Mouse (Mus musculus): ENCODE results near the gene Gse1. TPM values are rescaled to one million over a fixed set of nuclear protein-coding genes. Genes with fewer than 3 reads are reported as not detected.
A peak's percentile ranks its signal among the peaks of the same experiment; 100 is the strongest.

Gene Gse1
- polyA plus RNA-seq, 1 experiment = 70.4 TPM

DNA sequence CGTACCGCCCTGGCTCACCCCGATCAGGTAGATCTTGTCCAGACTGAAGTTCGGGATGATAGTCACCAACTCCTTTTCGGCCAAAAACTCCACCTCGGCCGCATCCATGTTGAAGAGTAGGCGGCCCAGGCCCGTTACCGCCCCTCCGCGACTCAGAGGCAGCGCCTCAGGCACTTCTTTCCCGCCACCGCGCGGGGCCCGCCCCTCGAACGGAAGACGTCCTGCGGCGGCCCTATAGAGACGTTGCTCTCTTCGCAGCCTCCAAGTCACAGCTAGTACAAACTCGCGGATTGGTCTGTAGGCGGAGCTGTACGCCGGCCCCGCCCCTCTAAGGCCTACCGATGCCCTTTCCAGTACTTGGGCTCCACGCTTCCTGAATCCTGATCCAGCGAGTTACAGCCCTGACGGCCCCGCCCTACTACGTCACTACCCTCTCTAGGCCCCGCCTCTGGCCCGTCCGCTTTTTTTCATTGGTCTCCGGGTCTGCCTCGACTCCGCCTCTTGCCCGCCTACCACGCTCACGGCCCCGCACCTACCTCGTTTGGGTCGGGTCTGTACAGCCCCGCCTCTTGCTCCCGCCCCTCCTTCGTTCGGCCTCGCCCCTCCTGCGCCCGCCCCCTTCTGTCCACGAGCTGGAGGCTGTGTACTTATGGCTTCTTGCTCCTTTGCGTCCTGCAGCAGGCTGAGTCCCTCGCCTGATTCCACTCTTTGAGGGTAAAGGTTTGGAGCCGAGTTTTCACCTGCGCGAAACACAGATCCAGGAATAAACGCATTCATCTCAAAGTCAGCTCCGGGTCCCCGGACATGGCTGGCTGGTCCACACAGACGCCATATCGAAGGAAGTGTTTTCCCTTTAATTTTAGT, 360.9 kb downstream of the Gse1 start, which contains the start of gene Gins2:
Gins2 (minus strand) TSS at position 397 of the 864 bp plus-strand sequence.
- peak; percentile 100 for DNase-seq (ENCODE audit: low read depth)
- no peak for TF ChIP-seq POLR2A (IDR thresholded peaks at IDR 0.05; ENCODE audit: borderline replicate concordance, extremely low read depth, insufficient read depth, insufficient read length, poor library complexity, severe bottlenecking)
- TF ChIP-seq CTCF (IDR thresholded peaks at IDR 0.05; ENCODE audit: borderline replicate concordance, extremely low read depth, insufficient read depth, insufficient read length) = no peak

DNA sequence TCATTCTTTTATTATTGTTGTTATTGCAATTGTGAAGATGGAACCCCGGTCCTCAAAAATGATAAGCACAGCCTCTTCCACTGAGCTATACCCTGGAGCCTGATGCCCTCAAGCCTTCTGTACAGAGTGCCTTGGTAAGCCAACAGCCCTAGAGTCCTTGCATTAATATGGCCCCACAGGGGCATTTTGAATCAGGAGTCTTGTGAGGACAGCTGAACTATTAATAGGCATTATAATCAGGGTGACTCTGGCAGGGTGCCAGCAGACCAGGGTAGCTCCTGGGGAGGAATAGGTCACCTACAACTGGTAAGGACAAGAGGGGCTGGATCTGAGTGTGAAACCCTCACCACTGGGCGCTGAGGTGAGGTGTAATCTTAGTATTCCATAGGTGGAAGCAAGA, 361.7 kb downstream of the Gse1 start:
- TF ChIP-seq POLR2A (IDR thresholded peaks at IDR 0.05; ENCODE audit: borderline replicate concordance, extremely low read depth, insufficient read depth, insufficient read length, poor library complexity, severe bottlenecking) (no peak), CTCF (IDR thresholded peaks at IDR 0.05; ENCODE audit: borderline replicate concordance, extremely low read depth, insufficient read depth, insufficient read length) (no peak)
- DNase-seq (ENCODE audit: low read depth) = no peak

DNA sequence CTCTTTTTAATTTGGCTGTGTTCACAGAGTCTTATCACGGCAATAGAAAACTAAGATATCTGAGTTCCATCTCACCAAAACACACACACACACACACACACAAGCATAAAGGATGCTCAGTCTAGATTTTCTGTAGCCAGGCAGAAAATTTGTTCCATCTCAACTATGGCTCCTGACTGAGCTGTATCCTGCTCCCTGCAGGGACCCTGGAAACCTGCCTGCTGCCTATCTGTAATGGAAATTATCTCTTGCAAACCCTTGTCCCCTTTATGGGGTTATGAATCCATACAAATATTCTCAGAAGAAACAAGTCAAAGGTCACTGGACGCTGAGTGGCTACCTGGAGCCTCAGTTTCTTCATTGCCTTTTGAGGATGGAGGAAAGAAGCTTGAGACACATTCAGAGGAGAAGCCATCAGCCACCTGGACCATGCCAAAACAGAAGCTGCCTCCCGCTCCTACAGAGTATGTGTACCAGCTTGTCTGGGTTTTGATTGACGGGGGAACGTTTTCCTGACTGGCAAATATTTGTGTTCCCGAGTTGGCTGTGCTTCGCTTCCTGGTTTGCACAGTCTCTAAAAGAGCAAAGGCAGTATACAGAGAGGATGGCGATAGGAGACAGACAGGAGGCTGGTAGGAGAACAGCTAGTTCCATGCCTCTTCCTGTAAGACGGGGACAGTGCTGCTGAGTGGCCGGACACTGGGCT, 363.5 kb downstream of the Gse1 start:
- peak; percentile 80 for DNase-seq (ENCODE audit: low read depth)
- TF ChIP-seq CTCF (IDR thresholded peaks at IDR 0.05; ENCODE audit: borderline replicate concordance, extremely low read depth, insufficient read depth, insufficient read length) (no peak), POLR2A (IDR thresholded peaks at IDR 0.05; ENCODE audit: borderline replicate concordance, extremely low read depth, insufficient read depth, insufficient read length, poor library complexity, severe bottlenecking) (no peak)

DNA sequence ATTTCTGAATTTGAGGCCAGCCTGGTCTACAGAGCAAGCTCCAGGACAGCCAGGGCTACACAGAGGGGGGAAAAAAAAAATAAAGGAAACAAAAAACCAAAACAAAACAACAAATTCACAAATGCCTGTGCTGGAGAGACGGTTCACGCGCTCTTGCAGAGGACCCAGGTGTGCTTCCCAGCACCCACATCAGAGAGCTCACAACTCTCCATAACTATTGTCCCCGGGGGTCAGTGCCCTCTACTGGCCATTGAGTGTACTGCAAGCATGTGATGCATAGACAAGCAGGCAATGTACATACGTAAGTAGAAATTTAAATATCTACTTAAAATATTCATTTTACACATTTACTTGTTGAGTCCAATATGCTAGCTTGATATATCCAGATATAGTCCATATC, 366.3 kb downstream of the Gse1 start:
- DNase-seq (ENCODE audit: low read depth) = no peak
- TF ChIP-seq POLR2A (IDR thresholded peaks at IDR 0.05; ENCODE audit: borderline replicate concordance, extremely low read depth, insufficient read depth, insufficient read length, poor library complexity, severe bottlenecking) (no peak), CTCF (IDR thresholded peaks at IDR 0.05; ENCODE audit: borderline replicate concordance, extremely low read depth, insufficient read depth, insufficient read length) (peak; percentile 59)

DNA sequence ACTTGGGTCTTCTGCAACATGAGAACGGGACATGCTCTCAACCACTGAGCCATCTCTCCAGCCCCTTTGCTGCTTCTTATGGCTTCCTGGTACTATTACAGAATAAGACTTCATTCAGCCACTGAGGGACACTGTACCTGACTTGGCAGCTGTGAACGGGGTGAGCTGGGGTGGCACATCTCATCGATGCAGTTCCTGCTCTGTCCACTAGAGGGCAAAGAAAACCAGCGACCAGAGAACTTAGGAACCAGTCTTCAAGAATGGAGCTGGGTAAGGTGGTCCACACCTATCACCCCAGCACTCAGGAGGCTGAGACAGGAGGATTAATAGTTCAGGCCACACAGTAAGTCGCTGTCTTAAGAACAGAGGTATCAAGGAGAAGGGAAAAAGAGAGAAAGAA, 367.7 kb downstream of the Gse1 start:
- peak; percentile 87 for TF ChIP-seq CTCF (IDR thresholded peaks at IDR 0.05; ENCODE audit: borderline replicate concordance, extremely low read depth, insufficient read depth, insufficient read length)
- TF ChIP-seq POLR2A (IDR thresholded peaks at IDR 0.05; ENCODE audit: borderline replicate concordance, extremely low read depth, insufficient read depth, insufficient read length, poor library complexity, severe bottlenecking) = no peak

DNA sequence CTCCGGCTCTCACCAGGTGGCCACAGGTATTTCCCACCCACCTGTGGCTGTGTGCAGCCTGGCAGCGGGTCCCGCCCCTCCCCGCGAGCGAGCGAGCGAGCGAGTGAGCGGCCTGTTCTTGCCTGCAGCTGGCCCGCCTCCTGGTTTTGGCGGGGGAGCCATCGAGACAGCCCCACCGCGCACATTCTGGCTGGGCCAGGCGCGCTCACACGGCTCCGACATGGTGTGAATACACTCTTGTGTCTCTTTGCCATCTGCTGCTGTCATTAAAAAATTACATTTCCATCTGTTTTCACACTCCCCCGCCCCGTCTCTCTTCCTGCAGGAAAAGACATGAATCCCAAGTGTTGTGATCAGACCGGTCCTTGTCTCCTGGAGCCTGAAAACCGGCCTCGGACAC, 370.3 kb downstream of the Gse1 start:
- TF ChIP-seq POLR2A (IDR thresholded peaks at IDR 0.05; ENCODE audit: borderline replicate concordance, extremely low read depth, insufficient read depth, insufficient read length, poor library complexity, severe bottlenecking) = no peak
- TF ChIP-seq CTCF (IDR thresholded peaks at IDR 0.05; ENCODE audit: borderline replicate concordance, extremely low read depth, insufficient read depth, insufficient read length) = no peak
- DNase-seq (ENCODE audit: low read depth) = peak; percentile 94

More for the DNA sequence above, 367.7 kb downstream of the Gse1 start:
- peak; percentile 65 for DNase-seq (ENCODE audit: low read depth)

DNA sequence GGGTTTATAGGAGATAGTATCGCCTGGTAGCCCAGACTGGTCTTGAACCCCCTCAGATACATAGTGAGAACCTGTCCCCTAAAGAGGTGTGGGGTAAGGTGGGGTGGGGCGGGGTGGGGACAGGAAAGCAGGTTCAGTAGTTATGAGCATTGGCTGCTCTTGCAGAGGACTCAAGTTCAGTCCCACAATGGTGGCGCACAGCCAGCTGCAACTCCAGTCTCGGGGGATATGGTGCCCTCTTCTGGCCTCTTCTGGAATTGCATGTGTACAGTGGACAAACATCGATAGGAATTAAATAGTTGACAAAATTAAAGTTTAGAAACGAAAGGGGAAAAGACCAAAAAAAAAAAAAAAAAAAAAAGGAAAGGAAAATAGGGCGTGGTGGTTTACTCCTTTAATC, 371.2 kb downstream of the Gse1 start:
- DNase-seq (ENCODE audit: low read depth) = peak; percentile 83
- TF ChIP-seq CTCF (IDR thresholded peaks at IDR 0.05; ENCODE audit: borderline replicate concordance, extremely low read depth, insufficient read depth, insufficient read length) (peak; percentile 74), POLR2A (IDR thresholded peaks at IDR 0.05; ENCODE audit: borderline replicate concordance, extremely low read depth, insufficient read depth, insufficient read length, poor library complexity, severe bottlenecking) (no peak)

DNA sequence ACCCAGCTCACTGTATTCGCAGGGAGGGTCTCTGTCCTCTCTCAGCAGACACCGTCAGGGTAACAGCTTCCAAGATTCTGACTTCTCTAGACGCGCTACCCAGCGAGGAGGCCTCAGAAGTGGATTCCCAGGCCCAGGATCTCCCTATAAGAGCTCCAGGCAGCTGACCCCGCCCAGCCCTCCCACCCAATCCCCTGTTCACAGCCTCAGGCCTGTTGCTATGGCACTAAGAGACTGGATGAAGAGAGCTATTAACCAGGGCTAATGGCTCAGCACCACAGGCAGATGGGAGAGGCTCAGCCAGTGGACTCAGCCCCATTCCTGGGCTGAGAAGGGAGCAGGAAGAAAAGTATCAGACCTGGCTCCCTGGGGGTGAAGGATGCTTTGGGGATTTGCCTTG, 374.4 kb downstream of the Gse1 start:
- DNase-seq (ENCODE audit: low read depth) = peak; percentile 79
- TF ChIP-seq POLR2A (IDR thresholded peaks at IDR 0.05; ENCODE audit: borderline replicate concordance, extremely low read depth, insufficient read depth, insufficient read length, poor library complexity, severe bottlenecking) (no peak), CTCF (IDR thresholded peaks at IDR 0.05; ENCODE audit: borderline replicate concordance, extremely low read depth, insufficient read depth, insufficient read length) (no peak)

DNA sequence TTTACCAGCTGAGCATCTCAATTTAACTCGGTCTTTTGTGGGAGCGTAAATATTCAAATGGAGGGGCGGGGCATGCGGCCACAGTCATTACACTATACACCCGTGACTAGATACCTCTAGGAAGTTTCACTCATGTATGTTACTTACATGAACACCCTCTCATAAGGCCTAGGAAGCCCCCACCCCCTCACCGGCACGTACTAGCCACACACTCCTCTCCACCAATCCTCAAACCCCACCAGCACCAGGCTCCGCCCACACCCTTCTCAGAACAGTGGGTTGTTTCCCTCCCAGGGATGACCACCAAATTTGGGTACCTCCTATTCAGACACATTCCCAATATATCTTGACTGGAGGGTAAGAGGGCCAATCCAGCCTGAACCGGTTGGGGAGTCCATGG, 379.2 kb downstream of the Gse1 start:
- TF ChIP-seq CTCF (IDR thresholded peaks at IDR 0.05; ENCODE audit: borderline replicate concordance, extremely low read depth, insufficient read depth, insufficient read length) (no peak), POLR2A (IDR thresholded peaks at IDR 0.05; ENCODE audit: borderline replicate concordance, extremely low read depth, insufficient read depth, insufficient read length, poor library complexity, severe bottlenecking) (no peak)
- no peak for DNase-seq (ENCODE audit: low read depth)

DNA sequence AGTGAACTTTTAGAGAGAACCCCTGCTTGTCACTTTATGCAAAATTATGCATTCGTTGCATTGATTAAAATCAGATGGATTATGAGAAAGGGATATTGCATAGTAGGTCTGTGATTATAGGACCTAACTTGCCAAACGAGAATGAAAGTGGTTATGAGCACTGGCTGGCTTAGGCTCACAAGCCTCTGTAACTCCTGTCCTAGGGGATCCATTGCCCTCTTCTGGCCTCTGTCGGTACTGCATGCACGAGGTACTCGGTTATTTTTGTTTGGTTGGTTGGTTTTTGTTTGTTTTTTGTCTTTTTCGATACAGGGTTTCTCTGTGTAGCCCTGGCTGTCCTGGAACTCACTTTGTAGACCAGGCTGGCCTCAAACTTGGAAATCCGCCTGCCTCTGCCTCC, 379.6 kb downstream of the Gse1 start:
- peak; percentile 83 for DNase-seq (ENCODE audit: low read depth)
- TF ChIP-seq CTCF (IDR thresholded peaks at IDR 0.05; ENCODE audit: borderline replicate concordance, extremely low read depth, insufficient read depth, insufficient read length) (peak; percentile 82; the same call in 1 of the 2 replicates), POLR2A (IDR thresholded peaks at IDR 0.05; ENCODE audit: borderline replicate concordance, extremely low read depth, insufficient read depth, insufficient read length, poor library complexity, severe bottlenecking) (no peak)

DNA sequence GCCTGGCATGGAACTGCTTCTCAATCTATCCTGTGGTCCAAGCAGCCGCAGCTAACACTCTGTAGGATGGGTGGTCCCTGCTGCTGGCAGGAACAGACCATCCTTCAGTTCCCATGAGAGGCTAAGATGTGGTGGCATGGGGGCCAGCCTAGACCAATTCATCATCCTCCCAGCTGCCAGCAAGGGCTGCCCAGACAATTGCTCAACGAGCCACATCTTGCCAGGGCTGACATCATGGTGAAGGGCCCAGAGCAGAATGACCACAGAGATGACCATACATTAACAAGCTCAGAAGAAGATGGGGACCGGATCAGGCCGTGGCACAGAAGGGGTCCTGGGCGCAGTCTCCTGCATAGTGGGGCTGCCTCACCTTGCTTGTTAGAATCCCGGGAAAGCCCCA, 382.6 kb downstream of the Gse1 start:
- no peak for DNase-seq (ENCODE audit: low read depth)
- TF ChIP-seq CTCF (IDR thresholded peaks at IDR 0.05; ENCODE audit: borderline replicate concordance, extremely low read depth, insufficient read depth, insufficient read length) = no peak
- TF ChIP-seq POLR2A (IDR thresholded peaks at IDR 0.05; ENCODE audit: borderline replicate concordance, extremely low read depth, insufficient read depth, insufficient read length, poor library complexity, severe bottlenecking) = no peak

Data from brain, embryonic 14.5 days (tissue).